Mouse (Mus musculus): Measurements from ENCODE around the gene Slc37a1.

DNA sequence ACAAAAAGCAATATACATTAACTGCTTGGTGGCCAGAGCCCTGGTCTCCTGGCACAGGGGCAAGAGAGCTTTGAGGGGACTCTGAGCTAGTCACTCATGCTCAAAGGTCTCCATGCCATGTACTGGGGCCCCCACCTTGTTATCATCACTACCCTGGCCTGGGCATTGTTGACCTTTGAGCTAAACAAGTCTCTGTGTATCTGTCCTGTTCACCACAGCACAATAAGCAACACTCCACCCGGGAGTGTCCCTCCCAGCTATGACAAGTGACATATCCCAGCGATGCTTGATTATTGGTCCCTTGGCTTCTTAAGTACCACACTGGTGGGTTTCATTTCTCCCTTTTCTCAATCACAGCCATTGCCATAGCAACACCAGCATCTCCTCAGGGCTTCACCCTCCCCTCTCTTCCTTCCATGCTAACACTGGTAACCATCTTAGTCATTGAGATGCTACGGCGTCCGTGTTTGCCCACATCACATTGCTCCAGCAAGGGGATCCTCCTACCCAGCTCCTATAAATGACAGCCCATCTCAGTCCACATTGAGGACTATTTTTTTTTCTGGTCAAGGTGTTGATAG lies 79.1 kb downstream of the Slc37a1 start:
- no peak for TF ChIP-seq GATA1 (IDR thresholded peaks at IDR 0.05; ENCODE audit: borderline replicate concordance, low read length)
- TF ChIP-seq FLI1 (IDR thresholded peaks at IDR 0.05; ENCODE audit: low read length), result no peak

All from megakaryocyte, embryonic 14.5 days (primary cell).